Mouse (Mus musculus) embryo, embryonic 9.5 days (tissue): ENCODE measurements around the gene Slc9a9.

Source experiments
- DNase-seq: peaks from one replicate; pipeline ENCODE4 v3.0.0-alpha.2; 2017; ENCODE audit errors: extremely low spot score

Gene Slc9a9

DNA sequence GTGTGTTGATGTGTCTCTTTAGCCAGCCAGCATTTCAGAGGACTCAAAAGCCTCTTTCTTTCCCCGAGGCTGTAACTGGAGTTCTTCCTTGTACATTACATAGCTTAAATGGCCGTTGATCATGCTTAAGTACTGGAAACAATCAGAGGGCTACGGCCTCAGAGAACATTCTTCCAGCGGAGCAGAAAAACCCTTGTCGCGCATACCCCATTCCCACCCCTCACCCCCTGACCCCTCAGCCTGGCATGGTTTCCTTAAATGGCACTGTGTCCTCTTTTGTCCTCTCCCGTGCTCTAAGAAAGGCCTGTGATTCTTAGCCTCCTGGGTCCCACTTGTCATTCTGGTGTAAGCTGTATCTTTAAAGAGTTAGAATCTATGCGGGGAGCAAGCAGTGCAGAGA is 404.0 kb downstream of the Slc9a9 start:
- DNase-seq, result peak; percentile 28

DNA sequence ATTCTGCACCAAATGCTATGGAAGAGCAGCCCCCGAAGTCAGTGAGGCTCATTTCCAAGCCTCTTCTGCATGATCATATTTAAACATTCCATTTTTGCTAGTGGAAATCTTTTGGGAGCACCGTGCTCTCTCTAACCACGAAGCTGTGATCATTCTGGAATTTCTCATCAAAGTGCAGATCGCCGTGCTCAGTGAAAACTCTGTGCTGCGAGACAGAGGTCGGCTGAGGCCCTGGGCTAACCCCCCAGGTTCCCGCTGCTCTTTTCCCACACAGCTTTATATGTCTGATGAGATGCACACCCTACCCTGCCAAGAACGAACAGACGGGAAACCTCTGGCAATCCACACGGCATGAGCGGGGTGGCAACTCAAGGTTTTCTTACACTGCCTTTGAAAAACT is 406.1 kb downstream of the Slc9a9 start:
- DNase-seq, result no peak

DNA sequence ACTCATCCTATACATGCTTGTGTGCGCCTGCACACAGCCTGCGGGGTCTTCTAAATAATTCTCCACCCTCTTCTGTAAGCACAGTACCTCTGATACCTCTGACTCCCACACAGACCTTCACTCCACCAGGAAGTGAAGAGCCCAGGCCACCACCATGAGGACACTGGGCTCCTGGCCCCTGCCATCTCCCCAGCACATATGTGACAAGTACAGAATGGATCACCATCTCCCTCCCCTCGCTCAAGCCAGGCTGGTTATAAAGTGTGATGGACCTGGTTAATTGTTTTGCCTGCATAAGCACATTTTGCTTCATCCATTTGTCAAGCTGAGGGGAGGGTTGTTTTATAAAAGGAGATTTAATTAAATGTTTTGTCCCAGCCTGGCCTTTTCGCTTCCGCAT is 408.2 kb downstream of the Slc9a9 start:
- no peak for DNase-seq

DNA sequence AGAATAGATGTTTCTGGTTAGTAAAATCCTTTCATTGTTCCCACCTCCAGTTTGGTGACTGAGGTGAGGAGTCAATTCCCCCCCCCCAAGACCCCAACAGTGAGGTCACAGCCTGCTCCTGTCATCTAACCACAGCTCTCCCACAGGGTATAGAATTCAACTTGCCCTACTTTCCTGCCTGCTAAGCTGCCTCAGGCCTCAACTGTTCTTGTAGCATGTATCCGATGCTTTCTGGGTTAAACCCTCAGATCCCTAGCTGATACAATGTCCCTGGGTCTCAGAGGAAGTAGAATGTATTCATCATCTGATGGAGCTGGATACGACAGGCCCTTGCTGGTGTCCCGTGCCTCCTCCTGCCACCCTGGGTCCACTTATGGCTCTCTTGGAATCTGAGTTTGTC is 408.9 kb downstream of the Slc9a9 start:
- no peak for DNase-seq

DNA sequence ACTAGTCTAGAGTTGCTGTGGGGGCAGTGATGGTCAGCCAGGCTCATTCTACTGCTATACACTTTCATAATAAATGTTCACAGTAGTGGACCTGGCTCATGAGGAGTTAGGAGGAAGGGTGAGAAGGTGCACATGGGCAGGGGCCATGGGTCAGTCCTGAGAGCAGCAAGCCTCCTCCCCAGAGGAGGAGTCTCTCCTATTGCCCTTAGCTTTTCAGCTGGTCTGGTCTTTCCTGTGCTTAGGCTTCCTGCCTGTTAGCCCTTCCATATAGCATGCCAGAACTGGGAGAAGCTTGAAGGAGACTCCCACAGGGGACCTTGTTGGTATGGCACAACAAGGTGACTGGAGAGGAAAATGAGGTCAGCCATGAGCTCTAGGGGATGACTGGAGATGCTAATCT is 410.2 kb downstream of the Slc9a9 start:
- DNase-seq, result no peak

DNA sequence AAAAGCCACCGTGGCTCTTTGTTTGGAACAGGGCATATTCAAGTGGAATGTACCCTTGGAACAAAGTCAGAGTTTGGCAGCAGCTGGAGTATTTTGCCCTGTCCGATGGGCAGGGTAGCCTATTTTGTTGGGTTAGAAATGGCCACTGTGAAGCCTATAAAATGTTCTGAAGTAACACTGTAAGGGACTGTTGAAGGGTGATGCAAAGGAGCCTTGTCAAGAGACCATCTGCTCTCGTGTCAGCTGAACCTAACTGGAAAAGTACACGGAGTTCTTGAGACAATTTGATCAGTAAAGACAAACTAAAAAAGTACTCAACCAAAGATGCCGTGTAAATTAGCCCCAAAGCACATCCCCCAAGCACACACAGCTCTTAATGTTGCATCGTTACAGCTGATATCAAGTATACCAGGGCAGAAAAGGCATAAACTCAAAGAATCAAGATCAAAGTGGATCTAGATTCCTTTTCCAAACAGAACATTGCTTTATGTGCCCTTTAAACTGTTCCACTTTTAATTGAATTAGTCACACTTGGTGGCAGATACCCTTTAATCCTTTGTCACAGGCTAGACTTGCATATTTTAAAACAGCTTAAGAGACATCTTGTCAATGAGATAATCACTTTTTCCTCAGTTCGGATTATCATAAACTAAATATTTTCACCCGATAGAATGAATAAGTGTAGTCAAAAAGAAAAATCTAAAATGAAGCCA is 416.6 kb downstream of the Slc9a9 start:
- DNase-seq, result no peak

DNA sequence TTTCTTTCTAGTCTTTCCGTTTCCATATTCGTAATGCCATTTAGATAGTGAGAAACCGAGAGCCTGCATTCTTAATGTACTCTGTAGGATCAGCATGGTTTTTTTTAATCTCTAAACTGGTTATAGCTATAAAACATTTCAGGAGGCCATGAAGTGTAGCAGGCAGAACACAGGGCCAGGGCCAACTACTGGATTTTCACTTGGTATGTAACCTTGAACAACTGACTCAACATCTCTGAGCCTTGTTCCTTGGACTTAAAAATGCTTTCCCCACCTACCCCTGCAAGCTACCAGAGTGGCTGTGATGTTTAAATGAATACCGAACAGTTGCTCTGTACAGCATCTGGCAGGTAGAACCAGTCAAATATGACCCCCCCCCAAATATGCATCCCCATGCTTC is 418.5 kb downstream of the Slc9a9 start:
- no peak for DNase-seq

DNA sequence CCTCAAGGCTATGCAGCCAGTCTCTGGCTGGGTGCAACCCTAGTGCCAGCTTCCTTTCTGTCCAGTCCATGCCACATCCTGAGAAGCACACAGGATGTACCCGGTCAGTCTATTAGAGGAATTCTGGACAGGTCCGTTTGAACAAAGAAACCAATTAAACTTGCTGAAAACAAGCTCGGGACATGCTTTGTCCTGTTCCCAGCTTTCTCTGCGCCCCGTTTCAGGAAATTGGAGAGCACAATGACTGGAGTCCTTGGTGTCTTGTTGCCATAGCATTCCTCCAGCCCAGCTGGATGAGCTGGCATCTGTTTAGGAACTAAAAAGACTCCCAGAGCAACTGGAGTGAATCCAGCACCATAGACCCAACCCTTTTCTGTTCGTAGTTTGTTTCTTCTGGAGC is 419.3 kb downstream of the Slc9a9 start:
- no peak for DNase-seq

DNA sequence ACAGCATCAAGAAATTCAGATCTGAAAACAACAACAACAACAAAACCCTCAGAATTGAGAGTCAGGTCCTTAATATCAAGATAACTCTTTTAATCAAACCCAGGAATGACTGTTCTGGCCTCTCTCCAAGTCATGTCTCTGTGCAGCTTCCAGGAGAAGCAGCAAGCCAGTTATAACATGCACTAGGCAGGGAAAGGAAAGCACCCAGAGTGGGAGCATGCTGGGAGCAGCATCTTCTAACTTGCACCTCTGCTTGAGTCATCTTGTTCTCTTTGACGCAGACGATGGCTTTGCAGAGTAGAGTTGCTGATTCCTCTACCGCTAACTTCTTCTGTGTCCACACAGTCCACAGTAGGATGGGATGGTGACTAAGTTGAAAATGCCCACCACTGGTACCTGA is 426.8 kb downstream of the Slc9a9 start:
- DNase-seq, result no peak

DNA sequence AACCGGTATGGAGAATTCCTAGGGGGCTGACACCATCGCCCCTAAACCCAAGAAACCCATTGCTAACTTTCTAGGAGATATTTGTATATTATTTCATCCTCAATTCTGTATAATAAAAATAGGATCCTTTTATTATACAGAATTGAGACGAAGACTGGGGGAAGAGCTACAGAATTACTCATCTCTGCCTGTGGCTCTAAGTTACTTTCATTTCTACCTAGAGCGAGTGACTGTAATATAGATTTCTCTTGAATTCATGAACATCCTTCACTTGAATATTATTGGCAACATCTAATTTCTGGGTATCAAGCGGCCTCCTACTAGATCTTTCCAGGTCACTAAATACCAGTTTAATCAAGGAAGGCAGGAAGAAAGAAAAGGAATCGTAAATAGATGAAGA is 436.1 kb downstream of the Slc9a9 start:
- DNase-seq, result no peak

DNA sequence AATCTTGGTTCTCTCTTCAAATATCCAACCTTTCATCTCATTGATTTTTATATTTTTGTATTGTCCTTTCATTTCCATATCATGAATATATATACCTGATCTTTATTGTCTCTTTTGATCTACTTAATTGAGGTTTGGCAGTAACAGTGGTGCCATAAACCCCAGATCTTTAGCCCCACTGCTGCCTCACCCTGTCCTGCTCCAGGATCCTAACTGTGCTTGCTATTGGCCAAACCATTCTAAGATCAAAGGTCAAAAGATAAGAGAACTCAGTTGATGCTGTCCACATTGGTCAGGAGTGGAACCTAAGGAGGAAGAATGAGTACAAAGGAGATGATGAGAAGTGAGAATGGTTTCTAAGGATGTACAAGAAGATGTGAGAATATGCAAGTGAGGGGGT is 440.1 kb downstream of the Slc9a9 start:
- DNase-seq, result no peak

DNA sequence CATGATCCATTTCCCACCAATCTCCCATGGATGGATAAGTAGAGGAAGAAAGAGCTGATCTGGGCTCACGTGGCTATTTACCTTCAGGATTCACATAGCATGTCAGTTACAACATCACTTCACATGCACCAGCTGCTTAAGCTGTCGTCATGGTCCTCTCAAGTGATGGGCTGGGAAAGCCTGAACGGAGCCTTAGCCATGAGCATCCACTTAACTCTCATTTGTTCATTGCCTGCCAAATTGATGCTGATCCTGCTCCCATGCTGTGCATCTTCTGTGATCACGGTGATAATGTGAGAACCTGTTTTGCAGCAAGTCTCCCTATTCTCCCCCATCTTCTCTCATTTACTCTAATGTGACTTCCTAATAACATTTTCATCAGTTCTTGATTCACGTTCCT is 441.1 kb downstream of the Slc9a9 start:
- DNase-seq, result no peak

DNA sequence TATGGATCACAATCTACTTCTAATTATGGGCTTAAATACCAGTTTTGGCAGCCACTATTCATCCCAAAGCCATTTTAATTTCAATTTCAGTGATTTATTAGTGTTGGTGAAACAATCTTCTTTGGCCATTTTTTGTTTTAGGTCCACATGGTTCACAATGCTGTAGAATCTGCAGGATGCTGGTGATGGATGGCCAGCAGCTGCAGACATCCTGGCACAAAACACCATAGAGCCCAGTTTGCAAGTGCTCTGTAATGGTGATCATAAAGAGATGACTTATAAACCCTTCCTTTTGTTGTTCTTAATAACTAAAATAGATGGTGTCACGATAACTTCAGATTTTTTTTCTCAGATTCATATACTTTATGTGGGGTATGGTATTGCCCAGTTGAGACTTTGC is 442.0 kb downstream of the Slc9a9 start:
- DNase-seq, result no peak

DNA sequence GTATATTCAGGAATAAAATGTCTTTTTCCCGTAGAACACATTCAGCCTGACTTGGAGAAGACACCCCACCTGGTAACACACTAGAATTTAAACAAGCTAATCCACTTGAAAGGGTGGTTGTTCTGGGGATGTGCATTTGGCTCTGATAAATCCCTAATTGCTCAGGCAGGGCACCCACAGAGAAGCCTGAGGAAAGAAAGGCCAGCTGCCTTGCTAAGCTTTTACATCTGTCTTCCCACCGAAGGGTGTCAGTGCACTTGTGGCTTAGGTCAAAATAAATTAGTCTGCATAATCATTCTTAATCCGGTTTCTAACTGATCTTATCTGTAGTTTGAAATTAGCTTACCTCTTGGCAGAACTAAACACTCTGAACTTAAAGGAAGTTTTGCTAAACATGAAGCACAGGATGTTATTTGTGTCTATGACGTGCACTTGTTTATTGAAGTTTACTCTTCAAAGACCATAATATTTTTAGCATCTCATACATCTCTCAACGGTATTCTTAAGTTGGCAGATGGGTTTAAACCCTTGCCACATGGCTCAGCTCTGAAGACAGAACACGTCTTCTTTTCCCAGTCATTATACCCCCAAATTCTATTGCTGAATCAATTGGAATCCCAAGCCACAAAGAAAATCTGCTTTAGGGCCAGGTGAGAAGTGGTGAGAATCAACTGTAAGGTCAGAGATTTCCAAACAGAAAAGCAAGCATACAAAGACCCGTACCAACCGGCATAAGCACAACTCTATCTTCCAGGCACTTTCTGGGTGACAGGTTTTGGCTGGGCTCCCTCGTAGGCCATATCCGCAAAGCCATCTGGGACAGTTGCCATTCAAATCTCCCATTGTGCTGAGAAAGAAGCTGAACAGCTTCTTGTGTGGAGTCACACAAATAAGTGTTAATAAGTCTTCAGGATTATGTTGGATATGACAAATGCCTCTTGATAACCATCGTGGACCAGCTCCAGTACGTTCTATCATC is 443.7 kb downstream of the Slc9a9 start:
- no peak for DNase-seq

DNA sequence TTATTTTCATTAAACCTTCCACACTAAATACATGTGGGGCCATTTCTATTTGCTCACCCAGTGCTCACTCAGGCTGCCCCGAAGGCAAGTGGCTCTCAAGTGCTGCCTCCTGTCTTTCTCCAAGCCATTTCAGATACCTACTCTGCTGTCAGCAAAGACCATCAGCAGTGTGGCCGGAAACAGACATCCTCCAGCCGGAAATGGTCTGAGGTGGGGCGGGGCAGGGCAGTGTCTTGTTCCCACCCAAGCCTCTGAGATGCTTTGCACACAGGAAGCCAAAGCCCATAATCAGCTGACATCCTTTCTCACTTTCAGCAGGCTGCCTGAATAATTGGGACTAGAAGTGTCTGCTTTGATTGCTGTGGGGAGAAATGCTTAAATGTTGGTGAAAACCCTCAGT is 450.4 kb downstream of the Slc9a9 start:
- DNase-seq, result no peak

DNA sequence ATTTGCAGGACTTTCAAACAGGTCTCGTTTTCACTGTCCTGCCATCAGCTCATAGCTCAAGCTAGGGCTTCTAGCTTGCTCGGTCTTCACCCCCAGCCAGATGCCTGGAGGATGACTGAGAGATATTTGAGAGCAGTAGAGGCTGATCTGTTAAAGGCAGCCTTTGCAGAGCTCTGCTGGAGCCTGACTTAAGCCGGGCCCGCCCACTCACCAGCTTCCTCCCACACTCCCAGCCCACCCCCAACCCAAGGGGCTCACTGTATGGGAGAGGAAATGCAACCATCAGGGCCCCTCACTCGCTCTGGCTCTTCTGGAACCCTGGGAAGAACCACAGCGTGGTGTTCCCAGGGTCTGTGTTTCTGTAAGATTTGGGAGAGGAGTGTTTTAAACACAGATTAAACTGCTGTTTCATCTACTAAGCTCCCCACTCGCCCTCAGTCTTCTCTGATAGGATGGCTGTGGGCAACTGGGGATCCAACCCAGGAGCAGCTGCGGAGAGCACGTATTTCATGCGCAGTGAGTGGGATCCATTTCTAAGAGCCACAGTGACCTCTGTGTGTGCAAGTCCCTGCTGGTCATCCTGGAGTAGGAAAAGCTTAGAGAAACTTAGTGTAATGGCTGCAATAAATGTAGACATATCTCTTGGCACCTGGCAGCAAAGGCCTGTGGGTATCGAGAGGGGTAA is 451.6 kb downstream of the Slc9a9 start:
- DNase-seq, result peak; percentile 47

DNA sequence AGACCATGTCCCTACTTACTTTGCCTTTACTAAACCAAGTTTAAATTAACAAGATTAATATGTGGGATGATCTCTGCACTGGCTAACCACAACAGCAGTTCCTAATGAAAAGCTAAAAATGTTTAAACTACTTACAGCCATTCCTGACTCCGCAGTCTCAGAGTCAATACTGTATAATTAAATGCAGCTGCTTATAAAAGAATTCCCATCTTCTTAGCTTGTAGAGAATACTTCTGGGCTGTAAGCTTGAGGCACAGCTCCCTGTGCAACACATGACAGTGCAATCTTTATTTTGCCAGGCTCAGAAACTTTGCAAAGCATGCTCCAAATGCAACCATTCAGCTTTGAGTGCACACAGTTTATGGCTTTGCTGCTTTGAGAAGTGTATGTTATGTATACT is 456.0 kb downstream of the Slc9a9 start:
- DNase-seq, result no peak

DNA sequence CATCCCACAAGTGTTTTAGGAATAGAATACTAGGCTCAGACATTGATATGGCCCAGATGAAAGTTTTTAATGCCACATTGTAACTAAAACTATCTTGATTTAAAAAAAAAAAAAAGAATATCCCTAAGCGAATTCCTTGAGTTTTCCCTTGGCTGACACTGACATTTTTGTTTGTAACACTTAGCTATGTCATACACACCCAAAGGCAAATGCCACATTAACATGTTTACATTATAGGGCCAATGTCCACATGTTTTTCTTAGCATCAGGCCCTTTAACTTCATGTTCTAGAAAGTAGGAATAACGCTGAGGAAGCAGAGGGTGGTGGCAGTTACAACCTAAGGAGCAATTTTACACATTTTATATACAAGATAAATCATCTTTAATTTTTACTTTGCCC is 458.1 kb downstream of the Slc9a9 start:
- no peak for DNase-seq

DNA sequence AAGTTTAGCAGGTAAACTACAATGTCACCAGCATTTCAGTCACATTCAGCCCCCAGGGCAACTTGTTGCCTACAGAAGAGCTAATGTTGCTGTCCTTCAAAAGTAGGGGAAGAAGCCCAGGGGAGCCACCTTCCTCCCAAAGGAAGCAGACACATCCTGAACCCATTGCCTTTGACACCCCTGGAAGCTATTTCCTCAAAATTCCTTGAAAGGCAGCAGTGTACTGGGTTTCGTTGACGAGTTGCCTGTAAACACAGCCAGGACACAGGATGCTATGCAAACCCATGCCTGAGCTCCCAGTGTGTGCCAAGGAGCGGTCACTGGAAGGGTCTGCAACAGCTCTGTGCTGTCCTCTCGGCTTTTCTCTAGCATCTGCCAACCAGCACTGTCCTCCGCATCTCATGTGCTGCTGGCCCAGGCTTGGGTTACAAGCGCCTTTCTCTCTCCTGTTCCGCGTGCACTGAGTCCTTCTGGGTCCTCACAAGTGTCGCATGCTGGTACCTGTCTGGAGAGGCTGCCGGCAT is 479.6 kb downstream of the Slc9a9 start:
- no peak for DNase-seq

DNA sequence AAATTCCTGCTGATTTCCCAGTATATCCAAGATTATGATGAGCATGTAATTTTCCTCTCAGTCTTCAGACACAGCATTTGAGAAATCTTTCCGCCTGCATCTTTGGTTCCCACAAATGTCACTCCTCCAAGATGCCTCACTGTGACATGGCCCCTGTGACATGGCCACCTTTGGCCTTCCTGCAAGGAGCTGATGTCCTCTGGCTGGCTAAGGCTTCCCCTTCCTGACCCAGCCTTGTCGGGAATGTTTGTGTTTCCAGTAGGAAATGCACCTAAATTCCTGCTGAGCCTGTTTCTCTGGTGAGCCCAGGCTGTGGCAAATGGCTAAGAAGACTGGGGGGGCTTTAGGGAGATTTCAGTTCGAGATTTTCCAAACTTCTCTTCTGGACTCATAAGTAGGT is 480.4 kb downstream of the Slc9a9 start:
- peak; percentile 26 for DNase-seq

DNA sequence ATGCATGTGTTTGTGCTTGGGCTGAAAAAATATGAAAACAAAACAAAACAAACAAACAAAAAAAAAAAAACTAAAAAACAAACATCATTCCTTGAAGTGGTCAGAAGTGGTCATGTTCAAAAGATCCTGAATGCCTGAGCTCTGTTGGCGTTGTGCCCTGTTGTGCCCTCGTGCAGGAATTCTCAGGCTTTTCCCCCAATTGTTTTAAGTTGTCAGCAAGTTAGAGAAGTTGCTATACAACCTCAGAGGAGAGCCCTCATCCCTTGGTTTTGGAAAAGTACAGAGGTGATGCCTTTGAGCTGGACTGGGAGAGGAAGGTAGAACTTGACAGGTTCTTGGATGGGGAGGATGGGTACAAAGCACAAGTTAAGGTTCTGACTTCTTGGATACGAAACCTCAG is 480.9 kb downstream of the Slc9a9 start:
- DNase-seq, result no peak

DNA sequence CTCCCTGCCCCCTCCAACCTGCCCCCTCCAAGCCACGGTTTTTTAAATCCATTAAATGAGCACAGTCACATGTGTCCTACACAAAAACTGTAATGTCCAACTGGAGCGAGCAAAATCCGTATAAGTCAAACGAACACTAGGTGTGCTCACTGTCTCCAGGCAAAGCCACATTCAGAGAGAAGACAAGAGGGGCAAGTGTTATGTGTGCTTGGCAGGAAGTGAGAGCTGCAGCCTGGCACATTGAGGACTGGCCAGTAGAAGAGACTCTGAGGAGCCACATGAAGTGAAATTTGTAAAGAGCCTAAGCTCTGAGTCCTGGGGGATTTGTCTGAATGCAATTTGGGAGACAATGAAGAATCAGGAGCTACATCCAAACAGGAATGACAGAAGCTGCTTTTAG is 481.3 kb downstream of the Slc9a9 start:
- no peak for DNase-seq
